Mouse (Mus musculus) right cerebral cortex, adult 2 months (tissue): ENCODE data around the gene Gm20219.
"Not testable (repeated sequence)": the region's sequence is repeated elsewhere in the genome, so short reads cannot be mapped to it uniquely, and the experiment has no call there.

Source experiments
- DNase-seq, 2 experiments: peaks; one replicate each; pipeline ENCODE4 v3.0.0; 2021 to 2022; ENCODE audit warnings: low spot score in 2 of 2

The Gm20219 gene

DNA sequence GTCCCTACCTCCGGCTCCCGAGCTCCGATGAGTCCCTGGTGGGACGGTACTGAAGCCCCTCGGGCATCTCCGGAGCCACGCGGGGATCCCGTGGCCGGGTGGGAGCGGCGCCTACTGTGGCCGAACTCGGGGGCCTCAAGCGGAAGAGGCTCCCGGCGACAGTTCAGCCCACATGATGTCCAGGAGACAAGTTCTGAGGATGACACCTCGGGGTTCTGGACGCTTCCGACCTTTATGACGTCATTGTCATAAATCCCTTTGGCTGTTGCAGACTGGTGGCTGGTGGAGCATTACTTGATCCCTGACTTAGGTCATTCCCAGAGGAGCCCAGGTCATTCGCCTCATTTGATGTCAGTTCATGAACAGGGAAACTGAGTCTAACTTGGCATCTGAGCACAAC, 41.9 kb downstream of the Gm20219 start, which contains the start of gene Znrf4:
Gene Znrf4, minus strand, starts transcription at position 122 of the 400 bp plus-strand sequence.
- DNase-seq: no peak

DNA sequence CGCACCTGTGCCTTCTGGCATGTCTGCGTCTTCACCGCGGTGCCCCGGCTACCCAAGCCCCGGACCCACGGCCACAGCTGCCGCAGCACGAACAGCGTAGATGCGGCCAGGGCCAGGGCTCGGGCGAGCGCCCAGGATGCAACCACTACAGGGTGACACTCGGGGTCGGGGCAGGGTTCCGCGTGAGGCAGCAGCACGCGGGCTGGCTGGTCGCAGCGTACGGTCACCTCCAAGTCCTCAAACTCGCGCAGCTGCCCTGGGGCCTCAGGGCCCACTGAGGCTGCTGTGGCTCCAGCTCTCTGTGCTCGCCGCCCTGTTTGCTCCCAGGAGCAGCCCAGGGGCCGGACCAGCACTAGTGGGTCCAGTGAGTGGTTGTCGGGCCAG, 42.5 kb downstream of the Gm20219 start:
- no peak for DNase-seq

DNA sequence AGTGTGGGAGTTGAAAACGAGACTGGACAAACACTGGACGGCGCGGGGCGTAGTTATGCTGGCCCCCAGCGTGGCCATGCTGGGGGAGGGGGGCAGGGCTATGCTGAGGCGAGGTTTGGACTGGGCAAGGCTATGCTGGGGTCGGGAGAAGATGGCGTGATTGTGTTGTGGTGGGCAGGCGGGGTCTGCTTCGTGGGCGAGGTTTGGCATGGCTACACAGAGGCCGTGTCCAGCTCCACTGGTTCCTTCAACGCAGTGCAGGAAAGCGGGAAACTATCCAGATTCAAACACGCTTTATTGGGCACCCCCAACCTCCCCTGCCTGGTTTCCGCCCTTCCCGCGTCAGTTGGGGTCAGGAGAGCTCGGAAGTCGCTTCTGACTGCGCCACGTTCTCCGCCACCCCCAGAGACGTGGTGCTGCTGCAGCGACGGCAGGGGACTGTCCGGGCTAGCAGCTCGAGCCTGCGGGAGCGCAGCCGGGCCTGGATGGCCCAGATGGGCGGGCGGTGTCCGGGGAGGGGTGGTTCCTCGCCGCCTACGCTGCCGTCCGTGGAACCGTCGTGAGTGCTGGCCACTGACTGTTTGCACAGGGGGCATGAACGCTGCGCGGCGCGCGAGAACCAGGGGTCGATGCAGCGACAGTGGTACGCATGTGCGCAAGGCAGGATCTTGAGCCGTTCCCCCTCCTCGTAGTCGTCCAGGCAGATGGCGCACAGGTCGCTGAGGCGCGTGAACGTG, 43.0 kb downstream of the Gm20219 start:
- no peak for DNase-seq

DNA sequence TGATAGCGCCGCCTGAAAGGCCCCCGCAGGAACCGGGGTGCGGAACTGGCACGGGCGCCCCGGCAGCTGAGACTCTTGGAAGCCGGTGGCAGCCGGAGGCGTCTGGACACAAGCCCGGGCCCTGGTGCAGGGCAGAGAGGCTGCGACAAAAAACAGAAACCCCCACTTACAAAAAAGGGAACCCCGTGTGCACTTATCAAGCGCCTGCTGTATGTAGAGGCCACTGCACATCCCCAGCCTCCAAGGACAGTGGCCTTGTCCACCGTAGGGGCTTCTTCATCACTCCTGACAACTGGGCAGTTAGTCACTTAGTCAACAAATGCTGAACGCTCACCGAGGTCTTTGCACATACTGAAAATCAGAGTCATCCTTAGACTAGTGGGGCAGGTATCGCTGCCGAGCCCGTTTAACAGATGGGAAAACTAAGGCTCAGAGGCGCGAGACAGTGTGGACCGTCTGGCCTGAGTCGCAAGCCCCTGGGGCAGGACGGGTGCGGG, 43.7 kb downstream of the Gm20219 start:
- no peak for DNase-seq

DNA sequence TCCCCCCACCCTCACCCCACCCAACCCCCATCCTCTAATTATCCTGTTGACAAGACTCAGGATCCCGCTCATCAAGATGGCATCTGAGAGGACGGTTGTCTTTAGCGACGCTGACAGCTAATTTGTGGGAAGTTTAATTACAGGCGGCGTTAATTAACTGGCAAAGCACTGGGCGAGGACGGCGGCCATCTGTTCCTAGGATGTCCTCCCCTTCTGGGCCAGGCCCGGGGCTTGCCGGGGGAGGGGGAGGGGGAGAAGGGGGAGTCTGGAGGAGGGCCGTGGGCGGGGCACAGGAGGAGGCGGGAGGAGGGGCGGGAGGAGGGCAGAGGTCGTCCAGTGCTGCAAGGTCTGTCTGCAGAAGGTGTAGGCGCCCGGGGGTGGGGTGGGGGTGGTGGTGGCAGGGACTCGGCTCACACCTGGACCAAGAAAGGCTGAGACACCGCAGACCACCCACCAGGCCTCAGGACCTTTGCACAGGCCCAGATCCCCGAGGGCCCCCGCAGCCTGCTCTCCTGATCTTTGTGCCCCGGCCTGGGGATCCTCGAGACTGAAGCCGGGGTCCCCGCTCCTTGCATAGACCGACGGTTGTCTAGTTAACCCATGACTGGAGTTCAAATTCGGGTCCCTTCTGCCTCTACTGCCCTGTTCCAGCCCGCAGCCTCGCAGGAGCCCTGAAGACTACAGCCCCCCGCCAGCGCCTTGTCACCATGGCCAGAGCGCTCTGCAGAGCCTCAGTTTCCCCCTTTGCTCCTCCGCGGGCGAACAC, 44.3 kb downstream of the Gm20219 start:
- DNase-seq: no peak

DNA sequence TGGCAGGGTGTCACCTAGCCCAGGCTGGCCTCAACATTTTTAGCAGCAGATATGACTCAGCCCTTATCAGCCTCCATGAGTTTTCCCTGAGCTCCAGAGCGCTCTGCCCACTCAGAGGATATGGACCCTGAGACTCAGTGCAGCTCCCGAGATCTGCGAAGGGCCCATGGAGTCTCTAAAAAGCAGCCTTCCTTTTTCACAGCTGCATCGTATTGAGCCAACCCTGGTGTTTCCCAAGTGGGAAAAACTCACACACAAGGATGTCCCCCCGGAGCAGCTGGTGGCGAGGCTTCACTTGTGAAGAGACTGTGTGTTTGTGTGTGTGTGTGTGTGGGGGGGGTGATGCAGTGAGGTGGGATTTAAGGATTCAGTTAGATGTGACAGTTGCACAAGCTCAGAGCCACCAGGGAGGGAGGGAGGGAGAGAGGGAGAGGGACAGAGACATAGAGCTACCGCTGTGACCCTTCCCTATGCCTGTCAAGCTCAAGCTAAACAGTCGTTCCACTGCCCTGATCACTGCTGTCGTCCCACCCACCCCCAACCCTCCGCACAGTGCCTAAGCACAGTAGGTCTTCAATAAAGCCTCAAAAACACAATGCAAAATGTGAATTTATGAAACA, 45.1 kb downstream of the Gm20219 start:
- no peak for DNase-seq

DNA sequence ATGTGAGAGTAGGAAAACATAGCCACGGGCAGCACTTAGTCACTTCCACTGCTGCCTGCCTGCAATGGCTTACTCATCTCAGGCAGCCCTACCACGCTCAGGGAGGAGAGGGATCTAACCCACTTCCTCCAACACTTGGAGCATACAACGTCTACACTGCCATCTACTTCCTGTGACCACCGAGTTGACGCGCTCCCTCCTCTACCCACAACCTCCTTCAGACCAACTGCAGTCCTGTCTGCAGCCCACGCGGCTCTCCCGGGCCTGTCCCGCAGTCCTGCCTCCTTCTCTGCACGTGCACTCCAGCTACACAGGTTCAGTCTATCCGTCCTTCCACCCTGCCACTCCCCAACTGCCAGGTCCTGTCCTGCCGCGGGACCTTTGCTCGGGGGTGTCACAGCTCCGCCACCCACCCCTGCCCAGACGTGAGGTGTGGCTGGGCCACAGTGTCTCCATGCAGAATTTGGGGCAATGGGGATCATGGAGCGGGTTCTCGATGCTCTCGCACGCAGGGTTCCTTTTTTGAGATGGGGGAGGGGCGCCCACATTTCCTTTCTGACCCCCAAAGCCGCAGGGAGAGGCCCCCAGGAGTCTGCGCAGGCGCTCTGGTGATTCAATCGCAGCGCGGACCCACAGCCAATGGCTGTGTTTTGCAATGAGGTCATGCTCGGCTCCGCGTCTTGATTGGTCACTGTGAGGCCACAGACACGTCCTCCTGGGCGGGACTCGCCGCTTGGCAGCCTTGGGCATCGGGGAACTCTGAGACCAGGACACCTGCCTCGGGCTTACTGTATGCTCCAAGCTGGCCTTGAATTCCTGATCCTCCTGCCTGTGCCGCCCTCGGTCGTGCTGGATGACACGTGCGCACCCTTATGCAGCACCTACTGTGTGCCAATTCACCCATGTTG, 46.8 kb downstream of the Gm20219 start:
- peak; percentile 95 to 97 for DNase-seq

DNA sequence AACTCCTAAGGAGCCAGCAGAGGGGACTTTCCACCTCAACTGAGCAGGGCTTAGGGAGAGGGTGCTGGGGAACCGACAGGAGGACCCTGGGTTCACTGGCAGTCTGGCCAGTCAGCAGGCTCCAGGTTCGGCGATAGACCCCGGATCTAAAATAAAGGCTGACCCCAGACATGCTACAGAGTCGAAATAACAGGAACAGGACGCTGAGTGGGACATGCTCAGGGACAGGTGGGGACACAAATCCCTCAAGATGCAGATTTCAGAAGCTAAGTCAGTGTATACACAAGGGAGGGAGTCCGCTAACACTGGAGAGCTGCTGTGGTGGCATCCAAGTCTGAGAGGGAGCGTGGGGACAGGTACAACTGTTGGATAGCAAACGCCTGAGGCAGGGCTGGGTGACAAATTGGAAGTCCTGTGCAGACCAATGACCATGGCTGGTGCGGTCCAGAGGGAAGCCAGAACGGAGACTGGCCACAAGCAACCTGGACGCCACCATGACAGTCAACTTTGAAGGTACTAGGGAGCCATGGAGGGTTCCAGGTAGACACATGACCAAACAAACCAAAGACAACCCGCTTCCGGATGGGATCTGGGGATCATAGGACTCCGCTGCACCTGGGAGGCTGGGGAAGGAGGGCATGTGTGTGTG, 47.6 kb downstream of the Gm20219 start:
- DNase-seq: no peak

DNA sequence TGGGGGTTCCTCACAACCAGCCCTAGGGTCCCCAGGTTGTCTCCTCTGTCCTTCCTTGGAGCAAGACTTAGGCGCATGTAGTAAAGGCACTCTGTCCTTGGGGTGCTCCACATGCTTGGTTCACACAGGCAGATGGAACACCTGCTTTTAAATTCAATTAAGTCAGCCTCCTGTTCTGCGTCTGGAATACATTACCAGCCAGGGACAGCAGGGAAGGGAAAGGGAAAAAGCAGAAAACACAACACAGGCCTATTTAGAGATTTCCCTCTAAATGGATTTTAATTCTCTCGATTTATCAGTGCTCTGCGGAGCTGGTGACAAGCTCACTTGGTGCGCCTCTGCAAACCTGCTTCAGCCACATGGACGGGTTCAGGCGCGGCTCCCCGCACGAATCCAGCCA, 48.8 kb downstream of the Gm20219 start:
- no peak for DNase-seq

DNA sequence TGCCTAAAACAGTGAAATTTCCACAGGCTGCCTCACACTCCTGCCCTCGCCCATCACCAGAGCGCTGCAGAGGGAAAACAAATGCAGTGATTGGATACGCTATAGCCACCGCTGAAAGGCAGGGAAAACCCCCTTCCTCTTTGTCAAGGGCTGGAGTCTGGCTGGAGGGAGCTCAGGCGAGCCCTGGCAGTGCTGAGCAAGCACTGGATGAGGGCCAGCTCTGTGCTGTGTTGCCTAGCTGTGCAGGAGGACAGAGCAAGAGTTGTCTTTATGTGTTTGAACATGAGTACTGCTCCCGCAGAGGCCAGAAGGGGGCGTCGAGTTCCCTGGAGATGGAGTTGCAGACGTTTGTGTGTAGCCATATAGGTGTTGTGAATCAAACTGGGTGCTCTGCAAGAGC, 51.7 kb downstream of the Gm20219 start:
- DNase-seq: peak; percentile 62 to 78

DNA sequence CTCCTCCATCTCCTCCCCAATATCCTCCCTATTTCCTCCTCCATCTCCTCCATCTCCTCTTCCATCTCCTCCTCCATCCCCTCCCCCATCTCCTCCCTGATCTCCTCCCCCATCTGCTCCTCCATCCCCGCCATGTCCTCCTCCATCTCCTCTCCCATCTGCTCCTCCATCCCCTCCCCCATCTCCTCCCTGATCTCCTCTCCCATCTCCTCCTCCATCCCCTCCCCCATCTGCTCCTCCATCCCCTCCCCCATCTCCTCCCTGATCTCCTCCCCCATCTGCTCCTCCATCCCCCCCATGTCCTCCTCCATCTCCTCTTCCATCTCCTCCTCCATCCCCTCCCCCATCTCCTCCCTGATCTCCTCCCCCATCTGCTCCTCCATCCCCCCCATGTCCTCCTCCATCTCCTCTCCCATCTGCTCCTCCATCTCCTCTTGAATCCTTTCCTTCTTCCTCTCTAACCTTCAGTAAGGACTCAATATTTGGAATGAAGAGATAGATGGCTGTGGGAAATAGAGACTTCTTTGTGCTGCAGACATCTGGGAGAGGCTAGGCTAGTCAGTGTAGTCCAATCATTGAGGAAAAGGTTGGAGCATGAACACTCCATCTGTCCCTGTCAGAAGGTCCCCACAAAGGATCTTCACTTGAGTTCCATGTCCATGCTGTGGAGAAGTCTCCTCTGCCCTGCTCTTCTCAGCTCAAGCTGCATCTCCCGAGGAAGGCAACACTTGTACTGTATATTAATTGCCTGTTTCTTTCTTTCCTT, 52.4 kb downstream of the Gm20219 start:
- not testable (repeated sequence) for DNase-seq
